Mouse (Mus musculus) left cerebral cortex, adult 8-10 months (tissue): ENCODE measurements around the gene Cdh23. TPM values are rescaled to one million over a fixed set of nuclear protein-coding genes. Genes with fewer than 3 reads are reported as not detected.

ENCODE experiments used
- DNase-seq, 2 experiments: peaks; one replicate each; pipeline ENCODE4 v3.0.0; 2022; ENCODE audit warnings: low spot score in 2 of 2
- total RNA-seq, 4 experiments: library from RNA; stranded (reverse); gene quantifications; 2 replicates each; pipeline ENCODE4 v1.2.4; 2022

Gene Cdh23
- total RNA-seq, 4 experiments from 2014 or later, result 2.0 to 5.3 (median 4.2) TPM

DNA sequence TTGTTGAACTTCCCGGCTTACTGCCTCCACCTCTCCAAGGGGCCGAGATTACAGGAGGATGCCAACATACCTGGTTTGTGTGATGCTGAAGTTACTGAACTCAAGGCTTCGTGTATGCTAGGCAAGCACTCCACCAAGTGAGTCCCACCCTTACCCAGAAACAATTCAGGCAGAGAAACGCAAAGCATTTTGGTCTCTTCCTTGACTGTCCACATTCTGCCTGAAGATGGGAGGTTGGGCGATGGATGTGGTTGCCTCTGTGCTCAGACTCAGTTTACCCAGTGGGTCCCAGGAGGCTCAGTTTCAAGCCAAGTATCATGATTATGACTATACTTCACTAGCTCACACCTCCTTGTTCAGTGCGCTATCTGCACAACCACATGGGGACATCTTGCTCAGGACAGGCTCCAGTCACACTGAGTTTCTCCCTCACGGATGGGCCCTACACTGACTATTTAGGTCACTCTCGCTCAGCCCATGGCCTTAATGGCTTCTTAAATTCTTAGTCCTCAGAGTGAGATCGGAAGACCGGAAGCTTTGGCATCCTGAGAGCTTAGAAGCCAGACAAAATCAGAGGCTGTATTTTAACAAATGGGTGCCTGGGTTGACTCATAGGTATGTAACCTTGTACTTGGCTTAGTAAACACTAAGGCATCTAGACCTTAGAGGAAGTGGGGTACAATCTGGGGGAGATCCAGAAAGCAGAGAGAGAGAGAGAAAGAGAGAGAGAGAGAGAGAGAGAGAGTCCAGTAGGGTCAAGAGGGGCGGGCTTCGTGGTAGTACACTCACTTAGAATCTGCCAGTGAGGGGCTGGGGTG lies 118.2 kb downstream of the Cdh23 start:
- no peak for DNase-seq

- no peak for DNase-seq
Measured at GRCm38 (mm10) chr10:60577125-60577919, 119.0 kb downstream of the Cdh23 start.

DNA sequence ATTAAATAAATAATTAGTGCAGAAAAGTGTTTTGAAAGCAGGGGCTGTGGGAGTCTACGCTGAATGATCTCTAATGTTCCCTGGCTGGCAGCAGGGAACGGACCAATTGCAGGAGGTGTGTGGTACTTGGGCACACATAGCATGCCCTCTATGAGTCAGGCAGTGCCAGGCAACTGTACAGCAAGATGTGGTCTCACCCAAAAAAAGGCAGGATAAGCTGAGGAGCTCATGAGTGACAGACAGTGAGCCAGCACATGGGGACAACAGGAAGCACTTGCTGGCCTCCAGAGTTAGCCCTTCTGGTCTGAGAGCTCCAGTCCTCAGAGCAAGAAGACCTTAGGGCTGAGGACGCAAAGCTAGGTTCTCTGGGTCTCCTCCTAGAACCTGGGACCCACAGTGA lies 121.4 kb downstream of the Cdh23 start:
- DNase-seq, result no peak

DNA sequence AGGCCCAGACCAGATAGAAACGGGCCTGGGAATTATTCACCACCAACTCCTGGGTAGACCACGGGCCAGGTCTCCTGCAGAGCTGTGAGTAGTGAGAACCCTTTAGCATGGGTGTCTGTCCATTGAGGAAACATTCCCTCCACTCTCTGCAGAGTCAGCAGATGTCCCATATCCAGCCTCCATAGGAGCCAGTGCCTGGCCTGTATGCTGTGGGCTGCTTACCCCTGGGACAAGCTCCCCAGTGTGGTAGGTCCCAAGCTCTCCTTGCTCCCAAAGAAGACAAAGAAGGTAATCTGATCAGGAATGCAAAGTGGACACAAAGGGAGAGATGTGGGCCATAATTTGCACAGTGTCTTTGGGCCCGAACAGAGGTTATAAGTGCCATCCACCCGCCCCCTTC lies 124.8 kb downstream of the Cdh23 start:
- no peak for DNase-seq

GRCm38 (mm10) chr10:60566369-60567037 lies 129.8 kb downstream of the Cdh23 start:
- DNase-seq, result no peak

- DNase-seq, result no peak
Measured at GRCm38 (mm10) chr10:60564136-60564535, 132.2 kb downstream of the Cdh23 start.

GRCm38 (mm10) chr10:60562946-60563345 lies 133.3 kb downstream of the Cdh23 start:
- no peak for DNase-seq

DNA sequence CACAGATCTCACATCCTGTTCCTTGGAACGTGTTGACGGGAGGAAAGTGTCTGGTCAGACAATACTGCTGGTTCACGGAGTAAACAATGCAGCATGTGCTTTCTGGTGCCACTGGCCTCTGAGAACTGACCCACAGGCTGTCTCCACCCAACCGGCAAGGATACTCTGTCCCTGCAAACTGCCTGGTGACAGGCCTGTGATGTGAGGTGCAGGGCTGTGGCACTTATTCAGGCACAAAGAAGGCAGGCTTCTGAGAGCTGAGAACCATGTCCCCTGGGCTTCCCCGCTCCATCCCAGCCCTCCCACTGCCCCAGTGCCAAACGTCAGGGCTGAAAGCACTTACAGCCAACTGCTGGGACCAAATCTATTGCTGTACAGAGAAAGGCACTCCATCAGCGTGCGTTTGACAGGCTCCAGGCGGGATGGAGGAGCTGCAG lies 137.8 kb downstream of the Cdh23 start:
- no peak for DNase-seq

DNA sequence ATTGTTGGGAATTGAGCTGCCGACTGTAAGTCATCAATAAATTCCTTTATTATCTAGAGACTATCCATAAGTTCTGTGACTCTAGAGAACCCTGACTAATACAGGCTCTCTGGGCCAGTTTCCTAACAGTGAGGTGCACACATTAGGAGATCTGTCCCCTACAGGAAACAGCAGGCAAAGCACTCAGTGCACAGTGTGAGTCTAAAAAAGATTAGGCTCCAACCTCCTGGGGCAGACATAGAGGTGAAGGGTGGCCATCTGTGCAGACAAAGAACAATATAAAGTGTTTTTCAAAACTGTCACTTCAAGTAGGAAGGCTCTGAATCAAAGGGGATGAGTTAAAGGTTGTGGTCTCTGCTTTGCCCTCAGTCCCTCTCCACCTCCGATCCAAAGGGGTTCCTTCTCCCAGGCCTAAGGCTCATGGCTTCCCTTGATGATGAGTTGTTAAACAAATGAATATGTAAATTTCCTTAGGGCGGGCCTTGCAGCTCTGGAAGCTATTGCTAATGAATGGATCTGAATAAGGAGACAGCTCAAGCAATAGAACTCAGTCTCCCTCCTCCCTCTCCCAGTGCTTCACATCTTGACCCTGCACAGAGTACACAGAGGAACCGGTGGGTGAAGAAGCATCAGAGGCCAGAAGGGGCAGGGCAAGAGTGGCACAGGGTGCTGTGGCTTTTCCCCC lies 143.2 kb downstream of the Cdh23 start:
- no peak for DNase-seq

GRCm38 (mm10) chr10:60539164-60539914 lies 157.0 kb downstream of the Cdh23 start:
- no peak for DNase-seq

- DNase-seq, result no peak
Measured at GRCm38 (mm10) chr10:60536098-60536811, 160.0 kb downstream of the Cdh23 start.

GRCm38 (mm10) chr10:60532502-60532901 lies 163.8 kb downstream of the Cdh23 start:
- DNase-seq, result no peak

GRCm38 (mm10) chr10:60531349-60531748 lies 164.9 kb downstream of the Cdh23 start:
- peak in 1 of 2 experiments; percentile 4 for DNase-seq

GRCm38 (mm10) chr10:60530633-60531032 lies 165.7 kb downstream of the Cdh23 start:
- no peak for DNase-seq

DNA sequence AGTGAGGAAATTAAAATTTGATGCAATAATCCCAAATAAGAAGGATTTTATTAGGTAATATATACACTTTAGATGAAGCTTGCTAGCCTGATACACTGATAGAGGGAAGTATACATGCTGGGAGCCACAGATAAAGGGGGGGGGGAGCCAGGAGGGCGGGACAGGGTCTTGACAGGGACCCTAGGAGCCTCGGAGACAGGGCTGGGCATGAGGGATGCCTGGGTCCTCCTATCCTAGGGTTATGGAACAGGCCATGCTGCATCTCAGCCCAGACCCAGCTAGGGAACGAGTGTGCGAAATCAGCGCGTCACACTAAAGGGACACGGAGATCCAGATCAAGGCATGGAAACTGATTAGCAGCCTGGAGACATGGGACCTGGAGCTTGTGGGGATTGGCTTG lies 168.3 kb downstream of the Cdh23 start:
- DNase-seq, result no peak

DNA sequence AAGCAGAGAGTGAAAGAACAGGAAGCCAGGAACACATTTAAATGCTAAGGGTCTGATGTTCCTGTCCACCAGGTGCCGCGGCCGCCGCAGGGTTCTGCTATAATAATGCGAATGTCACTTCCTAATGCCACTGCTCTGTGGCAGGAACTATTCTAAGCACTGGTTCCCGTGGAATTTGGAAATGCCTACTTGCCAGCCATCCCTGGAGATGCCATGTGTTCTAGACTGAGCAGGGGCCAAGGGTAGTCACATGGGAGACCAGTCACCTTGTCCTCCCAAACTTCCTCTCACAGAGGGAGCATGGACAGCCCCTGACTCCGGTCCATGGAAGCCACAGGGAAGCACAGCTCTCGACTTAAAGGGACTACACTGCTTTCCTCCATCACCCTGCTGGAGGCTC lies 171.2 kb downstream of the Cdh23 start:
- no peak for DNase-seq

GRCm38 (mm10) chr10:60516286-60516685 lies 180.0 kb downstream of the Cdh23 start:
- no peak for DNase-seq

GRCm38 (mm10) chr10:60498538-60498937 lies 197.8 kb downstream of the Cdh23 start:
- DNase-seq, result no peak

DNA sequence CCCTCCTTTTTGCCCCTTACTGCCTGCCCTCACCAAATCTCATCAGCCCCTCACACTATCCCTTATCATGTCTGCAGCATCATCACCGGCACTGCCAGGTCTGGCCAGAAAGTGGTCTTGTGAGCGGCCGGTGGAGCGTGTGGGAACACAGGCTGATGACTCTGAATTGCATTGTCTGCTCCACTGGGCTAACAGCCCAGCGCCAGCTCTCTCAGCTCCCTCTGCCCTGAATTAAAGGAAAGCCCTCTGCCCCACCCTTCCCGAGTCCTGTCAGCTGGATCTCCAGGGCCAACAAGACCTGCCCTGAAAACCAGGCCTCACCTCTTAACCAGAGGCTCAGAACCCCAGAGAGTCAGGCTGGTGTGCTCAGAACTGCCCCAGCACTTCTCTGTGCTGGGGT lies 201.2 kb downstream of the Cdh23 start:
- DNase-seq, result no peak

GRCm38 (mm10) chr10:60491538-60491937 lies 204.8 kb downstream of the Cdh23 start:
- no peak for DNase-seq
